Mouse (Mus musculus) gastrocnemius, adult 8-10 months (tissue): ENCODE measurements around the gene Mrpl11. TPM values are rescaled to one million over a fixed set of nuclear protein-coding genes. Genes with fewer than 3 reads are reported as not detected.
"Not testable (repeated sequence)": the region's sequence is repeated elsewhere in the genome, so short reads cannot be mapped to it uniquely, and the experiment has no call there.

ENCODE experiments used
- DNase-seq, 2 experiments: peaks; one replicate each; pipeline ENCODE4 v3.0.0; 2022; ENCODE audit warnings: low spot score in 2 of 2
- total RNA-seq, 4 experiments: library from RNA; stranded (reverse); gene quantifications; 2 replicates each; pipeline ENCODE4 v1.2.4; 2022

The Mrpl11 gene
- total RNA-seq, 4 experiments from 2014 or later = 56.3 to 63.7 (median 60.7) TPM

DNA sequence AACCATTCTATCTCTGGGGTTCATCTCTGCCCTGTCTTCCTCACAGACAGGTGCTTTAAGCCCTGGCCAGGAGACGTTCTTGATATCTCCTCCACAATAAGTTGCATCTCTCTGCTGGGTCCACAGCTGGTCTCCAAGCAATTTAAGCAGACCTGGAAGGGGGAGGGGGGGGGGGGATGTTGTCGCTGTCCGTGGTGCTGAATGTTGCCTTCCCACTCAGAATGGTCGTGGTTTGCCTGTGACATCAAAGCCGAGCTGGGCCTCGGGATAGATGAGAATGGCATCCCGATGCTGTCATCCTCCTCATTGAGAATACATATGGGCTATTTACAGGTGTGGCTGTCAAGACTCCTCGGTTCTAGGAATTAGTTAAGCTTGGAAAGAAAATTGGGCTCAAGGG, 30.4 kb downstream of the Mrpl11 start:
- DNase-seq = no peak

DNA sequence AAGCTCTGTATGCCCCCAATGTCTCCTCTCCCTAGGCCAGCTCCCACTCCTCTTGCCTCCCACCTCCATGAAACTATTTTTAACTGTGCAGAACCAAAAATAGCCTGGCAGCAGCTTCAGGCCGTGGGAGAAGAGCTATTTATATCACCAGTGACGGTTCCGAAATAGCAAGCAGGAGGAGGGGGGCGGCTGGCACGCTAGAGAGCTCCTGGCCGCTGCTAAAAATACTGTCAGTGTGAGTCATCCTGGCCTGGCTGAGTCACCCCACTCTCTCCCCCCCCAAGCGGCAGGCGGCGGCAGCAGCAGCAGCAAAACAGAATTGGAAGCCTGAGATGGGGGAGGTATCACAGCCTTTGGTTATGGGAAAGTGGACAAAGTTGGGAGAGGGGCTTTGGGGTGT, 31.0 kb downstream of the Mrpl11 start:
- peak; percentile 84 to 92 for DNase-seq

DNA sequence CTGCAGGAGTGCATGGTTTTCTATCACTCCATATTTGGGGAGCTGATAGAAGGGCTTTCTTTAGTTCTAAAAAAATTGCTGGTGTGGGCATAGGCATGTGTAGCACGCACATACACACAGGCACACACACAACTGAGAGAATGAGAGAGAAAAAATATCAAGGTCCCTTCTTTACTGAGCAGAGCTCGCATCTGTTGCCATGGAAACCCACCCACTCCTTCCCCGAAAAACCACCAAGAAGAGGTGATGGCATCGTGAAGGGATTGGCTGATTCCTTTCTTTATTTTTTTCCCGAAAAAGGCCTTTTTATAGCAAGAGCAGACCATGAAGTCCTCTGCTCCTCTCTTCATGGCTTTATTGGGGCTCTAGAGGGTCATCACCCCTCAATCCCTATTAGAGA, 32.1 kb downstream of the Mrpl11 start:
- DNase-seq = no peak

DNA sequence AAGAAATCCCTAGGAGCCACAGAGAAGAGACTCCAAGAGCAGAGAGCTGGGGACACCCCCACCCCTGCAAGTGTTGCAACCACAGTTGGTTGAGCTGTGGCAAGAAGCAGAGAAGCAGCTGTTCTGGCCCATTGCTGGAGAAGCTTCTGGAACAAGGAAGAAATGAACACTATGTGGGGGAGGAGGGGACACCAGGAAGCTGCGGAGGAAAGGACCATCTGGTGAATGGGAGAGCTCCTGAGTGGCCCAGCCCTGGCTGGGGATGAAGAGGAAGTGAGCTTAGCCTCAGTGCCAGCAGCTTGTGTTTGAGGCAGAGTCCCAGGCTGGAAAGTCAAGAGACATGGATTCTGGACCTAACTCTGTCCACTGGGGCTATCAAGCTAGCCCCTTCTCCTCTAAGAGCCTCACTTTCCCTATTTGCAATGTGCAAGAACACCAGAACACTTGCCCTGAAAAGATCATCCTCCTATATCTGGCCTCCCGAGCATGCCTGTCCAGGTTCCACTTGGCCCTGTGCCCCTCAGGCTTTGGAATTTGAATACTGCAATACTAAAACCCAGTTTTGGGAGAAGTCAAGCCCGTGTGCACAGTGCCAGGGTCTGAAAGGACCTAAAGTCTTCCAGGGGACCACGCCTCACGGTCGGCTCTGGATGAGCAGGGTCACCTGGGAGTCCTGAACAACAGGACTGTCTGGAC, 37.6 kb downstream of the Mrpl11 start:
- no peak for DNase-seq

DNA sequence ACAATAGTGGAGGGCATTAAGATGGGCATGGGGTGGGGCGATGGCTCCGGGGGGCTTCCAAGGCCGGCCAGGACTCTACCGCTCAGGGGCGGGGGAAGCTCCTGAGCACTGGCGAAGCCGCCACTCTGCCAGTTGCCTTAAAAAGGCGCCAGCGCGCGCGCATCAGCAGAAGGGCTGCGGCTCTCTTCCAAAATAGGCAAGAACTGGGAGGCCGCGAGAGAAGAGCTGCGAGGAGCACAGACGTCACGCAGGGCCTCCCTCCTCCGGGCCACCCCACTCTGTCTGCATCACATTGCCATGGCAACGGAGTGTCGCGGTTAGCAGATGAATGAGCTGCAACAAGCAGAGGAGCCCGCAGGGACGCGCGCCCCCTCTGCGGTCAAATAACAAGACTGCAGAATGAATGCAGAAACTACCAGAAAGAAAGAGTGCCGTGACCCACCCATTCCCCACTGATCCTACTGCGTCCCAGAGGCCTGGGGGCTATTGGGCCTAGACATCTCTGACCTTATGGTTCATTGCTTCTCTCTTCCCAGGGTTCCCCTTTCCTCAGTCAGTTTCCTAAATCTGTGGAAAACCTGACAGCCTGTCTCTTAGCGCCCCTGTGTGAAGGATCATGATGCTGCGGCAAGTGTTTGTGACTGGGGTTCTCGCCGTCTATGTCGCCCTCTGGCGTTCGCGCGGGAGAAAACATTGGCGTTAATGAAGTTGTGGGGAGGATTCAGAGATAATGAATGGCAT, 39.9 kb downstream of the Mrpl11 start:
- DNase-seq = peak in 1 of 2 experiments; percentile 33

DNA sequence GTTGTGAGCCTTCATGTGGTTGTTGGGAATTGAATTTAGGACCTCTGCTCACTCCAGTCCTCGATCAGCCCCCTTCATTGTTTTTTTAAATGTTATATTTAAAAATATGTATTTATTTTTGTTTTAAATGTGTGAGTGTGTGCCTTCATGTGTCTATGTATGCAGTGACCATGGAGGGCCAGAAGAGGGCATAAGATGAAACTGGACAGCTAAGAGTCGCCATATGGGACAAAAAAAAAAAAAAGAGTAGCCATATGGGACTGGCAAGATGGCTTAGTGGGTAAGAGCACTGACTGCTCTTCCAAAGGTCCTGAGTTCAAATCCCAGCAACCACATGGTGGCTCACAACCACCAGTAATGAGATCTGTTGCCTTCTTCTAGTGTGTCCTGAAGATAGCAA, 41.7 kb downstream of the Mrpl11 start:
- not testable (repeated sequence) for DNase-seq

DNA sequence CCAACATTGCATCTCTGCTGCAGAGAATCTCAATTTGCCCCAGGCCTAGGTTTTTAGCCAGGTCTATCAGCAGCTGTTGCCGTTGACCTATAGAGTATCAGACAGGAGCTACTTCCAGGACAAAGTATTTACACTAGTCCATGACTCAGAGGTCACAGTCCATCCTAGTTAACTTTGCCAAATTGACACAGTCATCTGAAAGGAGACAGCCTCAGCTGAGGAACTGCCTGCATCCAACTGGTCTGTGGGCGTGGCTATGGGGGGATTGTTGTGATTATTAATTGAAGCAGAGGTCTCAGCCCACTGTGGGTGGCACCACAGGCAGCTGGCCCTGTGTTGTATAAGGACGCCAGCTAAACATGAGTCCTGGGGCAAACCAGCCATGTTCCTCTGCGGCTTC, 43.0 kb downstream of the Mrpl11 start:
- no peak for DNase-seq

DNA sequence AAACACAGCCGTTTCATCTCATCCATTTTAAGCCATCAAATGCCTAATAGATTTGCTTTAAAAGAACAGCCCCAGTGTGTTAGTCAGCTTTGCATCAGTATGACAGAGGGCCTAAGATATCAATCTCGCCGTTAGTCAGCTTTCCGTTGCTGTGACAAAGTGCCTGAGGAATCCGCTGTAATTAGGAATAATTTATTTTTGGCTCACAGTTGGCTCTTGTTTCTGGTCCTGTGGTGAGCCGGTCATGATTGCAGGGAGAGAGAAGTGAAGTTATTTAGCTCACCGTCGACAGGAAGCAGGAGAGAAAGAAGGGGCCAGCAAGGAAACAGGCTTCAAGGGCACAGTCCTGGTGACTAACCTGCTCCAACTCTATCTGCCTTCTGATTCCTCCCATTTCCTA, 51.2 kb downstream of the Mrpl11 start:
- no peak for DNase-seq

DNA sequence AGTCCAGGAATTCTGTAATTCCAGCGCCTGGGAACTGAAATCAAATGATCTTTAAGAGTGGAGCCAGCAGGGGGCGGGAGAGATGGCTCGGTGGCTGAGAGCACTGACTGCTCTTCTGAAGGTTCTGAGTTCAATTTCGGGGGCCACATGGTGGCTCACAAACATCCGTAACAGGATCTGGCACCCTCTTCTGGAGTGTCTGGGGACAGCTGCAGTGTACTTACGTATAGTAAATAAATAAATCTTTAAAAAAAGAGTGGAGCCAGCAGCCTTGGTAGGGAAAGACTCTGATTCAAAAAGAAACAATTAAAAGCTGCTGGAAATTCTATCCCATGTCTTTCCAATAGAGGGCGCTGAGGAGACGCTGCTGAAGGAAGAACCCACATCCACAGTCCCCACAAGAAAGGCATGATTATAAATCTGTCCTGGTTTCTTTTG, 53.0 kb downstream of the Mrpl11 start:
- DNase-seq = no peak

DNA sequence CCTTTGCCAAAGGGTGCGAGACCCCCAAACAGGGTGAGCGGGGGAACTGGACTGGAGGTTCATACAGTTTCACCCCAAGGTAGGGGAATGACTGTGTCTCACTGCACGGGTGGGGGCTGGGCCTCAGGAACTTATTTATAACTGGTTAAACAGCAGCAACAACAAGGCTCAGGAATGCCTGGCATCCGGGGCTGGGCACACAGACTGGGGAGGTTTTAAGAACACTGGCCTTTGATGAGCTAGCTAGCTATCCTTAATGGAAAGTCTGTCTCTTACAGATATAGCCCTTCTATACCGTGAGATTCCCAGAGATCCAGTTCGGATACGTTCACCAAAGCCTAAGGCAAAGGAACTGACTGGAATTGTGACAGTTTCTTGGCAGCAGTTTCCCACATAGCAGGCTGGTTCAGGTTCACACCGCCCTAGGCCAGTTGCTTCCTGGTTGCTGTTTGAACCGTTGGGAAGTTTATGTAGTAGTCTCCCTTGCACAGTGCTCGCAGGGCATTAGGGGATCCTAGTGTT, 54.3 kb downstream of the Mrpl11 start:
- no peak for DNase-seq

Other genes with a start within 250 kb of the Mrpl11 start
- 1 to 10 TPM; 2.0 to 2.9 (median 2.7) TPM for gene Rbm4b, start 205.7 kb upstream of the Mrpl11 start, total RNA-seq
- gene Rbm4, start 168.2 kb upstream of the Mrpl11 start, total RNA-seq = 10 to 100 TPM; 32.2 to 39.3 (median 33.5) TPM
- 10 to 100 TPM in 3 of 4 experiments, 1 to 10 TPM in 1; 8.7 to 14.3 (median 11.8) TPM for gene Gm21992, start 150.5 kb upstream of the Mrpl11 start, total RNA-seq
- 1 to 10 TPM; 5.5 to 7.2 (median 6.5) TPM for gene Rbm14, start 150.5 kb upstream of the Mrpl11 start, total RNA-seq
- gene Ccs, start 122.8 kb upstream of the Mrpl11 start, total RNA-seq = 10 to 100 TPM; 18.0 to 27.4 (median 22.5) TPM
- gene Ccdc87, start 122.8 kb upstream of the Mrpl11 start, total RNA-seq = not detected
- gene Ctsf, start 107.0 kb upstream of the Mrpl11 start, total RNA-seq = 10 to 100 TPM; 26.2 to 36.7 (median 31.9) TPM
- over 10,000 TPM in 2 of 4 experiments, 1,000 to 10,000 TPM in 2; 9,112 to 10,193 (median 10,010) TPM for gene Actn3, start 84.2 kb upstream of the Mrpl11 start, total RNA-seq
- gene Zdhhc24, start 83.5 kb upstream of the Mrpl11 start, total RNA-seq = 1 to 10 TPM; 1.8 to 3.6 (median 2.6) TPM
- gene Bbs1, start 55.5 kb upstream of the Mrpl11 start, total RNA-seq = 1 to 10 TPM; 1.1 to 3.3 (median 1.2) TPM
- gene Dpp3, start 33.9 kb upstream of the Mrpl11 start, total RNA-seq = 10 to 100 TPM; 12.5 to 14.3 (median 13.1) TPM
- gene Peli3, start 19.0 kb upstream of the Mrpl11 start, total RNA-seq = 1 to 10 TPM; 2.7 to 3.8 (median 3.3) TPM
- gene Npas4, start 28.2 kb downstream of the Mrpl11 start, total RNA-seq = under 1 TPM in 1 of 4 experiments, not detected in 3; 0.11 TPM
- gene Slc29a2, start 61.7 kb downstream of the Mrpl11 start, total RNA-seq = 1 to 10 TPM; 4.0 to 6.1 (median 4.3) TPM
- 10 to 100 TPM; 16.0 to 23.1 (median 19.5) TPM for gene B4gat1, start 76.7 kb downstream of the Mrpl11 start, total RNA-seq
- gene AC124502.3, start 76.7 kb downstream of the Mrpl11 start, total RNA-seq = 1 to 10 TPM in 3 of 4 experiments, under 1 TPM in 1; 0.61 to 1.7 (median 1.4) TPM
- gene Brms1, start 79.2 kb downstream of the Mrpl11 start, total RNA-seq = 10 to 100 TPM; 14.8 to 17.6 (median 16.4) TPM
- gene Rin1, start 88.3 kb downstream of the Mrpl11 start, total RNA-seq = 1 to 10 TPM in 1 of 4 experiments, under 1 TPM in 3; 0.47 to 1.0 (median 0.75) TPM
- gene Cd248, start 105.9 kb downstream of the Mrpl11 start, total RNA-seq = 1 to 10 TPM; 5.2 to 8.9 (median 7.0) TPM
- gene Tmem151a, start 123.4 kb downstream of the Mrpl11 start, total RNA-seq = under 1 TPM in 1 of 4 experiments, not detected in 3; 0.12 TPM
- 10 to 100 TPM; 37.4 to 44.7 (median 39.8) TPM for gene Yif1a, start 126.4 kb downstream of the Mrpl11 start, total RNA-seq
- gene Cnih2, start 136.4 kb downstream of the Mrpl11 start, total RNA-seq = not detected
- 100 to 1,000 TPM; 124 to 137 (median 131) TPM for gene Rab1b, start 144.9 kb downstream of the Mrpl11 start, total RNA-seq
- gene Klc2, start 156.4 kb downstream of the Mrpl11 start, total RNA-seq = 10 to 100 TPM; 60.6 to 68.9 (median 64.0) TPM